Comparison of ENCODE assay signal across 10 mouse cellular contexts in the genomic region with DNA sequence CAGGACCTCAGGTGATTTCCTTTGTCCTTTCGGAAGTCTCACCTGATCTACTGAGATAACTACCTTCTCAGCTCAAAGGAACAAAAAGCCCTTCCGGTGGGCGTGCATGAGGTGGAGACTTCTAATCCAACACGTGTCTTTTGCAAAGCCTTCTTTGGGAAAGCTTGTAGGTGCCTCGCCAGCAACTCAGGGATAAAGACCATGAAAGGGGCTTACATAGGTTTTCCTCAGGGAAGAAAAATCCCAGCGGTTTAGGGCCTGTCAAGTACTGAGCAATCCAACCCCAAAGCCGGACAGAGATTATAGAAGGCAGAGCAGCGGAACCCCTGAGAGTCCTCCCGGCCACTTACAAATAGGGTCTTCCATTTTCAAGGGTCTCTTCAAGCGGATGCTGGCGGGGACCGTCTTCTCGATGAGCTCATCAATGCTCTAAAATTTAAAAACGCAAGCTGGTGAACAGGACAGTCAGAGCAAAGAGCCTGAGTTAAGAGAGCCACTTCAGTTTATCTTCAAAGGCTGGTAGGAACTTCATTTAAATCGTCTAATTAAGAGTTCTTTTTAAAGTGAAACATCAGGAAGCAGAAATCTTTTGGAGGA. TPM values are rescaled to one million over a fixed set of nuclear protein-coding genes. Genes with fewer than 3 reads are reported as not detected.
DNase-seq lines count a peak whose midpoint lies in the region; ATAC-seq and TF ChIP-seq lines count a peak whose summit lies in the region.
"Had no signal": no experiment of that assay in that cellular context is flagged by ENCODE, and none has a peak within 500 bp of the region (broad histone marks: within the 10 kb centered on the region; RNA-seq: fewer than 3 reads in every experiment).

No protein-coding gene starts in this region.

- peaks cover 8% of the 10 kb centered on the region for H3K79me2 ChIP-seq in liver, adult 2 months (ENCODE audit: control insufficient read depth, insufficient read depth, low read length)

- 10% methylated on average over 15 of the region's 15 CpGs for WGBS in liver, adult 2 months
- 2% methylated on average over 15 of the region's 15 CpGs for WGBS in forebrain, embryonic 13.5 days
- 7% methylated on average over 15 of the region's 15 CpGs for WGBS in limb, embryonic 15.5 days

- TF ChIP-seq POLR2A in liver, adult 2 months (IDR thresholded peaks at IDR 0.05; ENCODE audit: extremely low read depth, insufficient read depth, low read length): no peak

- H3K27ac ChIP-seq in liver, adult 2 months (replicated peaks; ENCODE audit: insufficient read depth, low read depth, low read length): peak overlapping the region; percentile 69
- H3K27ac ChIP-seq in forebrain, embryonic 13.5 days: no peak overlapping the region
- no peak overlapping the region for H3K27ac ChIP-seq in limb, embryonic 15.5 days

- TF ChIP-seq CTCF in liver, adult 2 months (IDR thresholded peaks at IDR 0.05; ENCODE audit: low read depth, low read length): no peak

- H3K36me3 ChIP-seq in liver, adult 2 months (ENCODE audit: control insufficient read depth, insufficient read depth, low read length): no peaks in the 10 kb centered on the region
- no peaks in the 10 kb centered on the region for H3K36me3 ChIP-seq in forebrain, embryonic 13.5 days (ENCODE audit: poor library complexity, severe bottlenecking)
- H3K36me3 ChIP-seq in limb, embryonic 15.5 days: no peaks in the 10 kb centered on the region

- H3K4me3 ChIP-seq in liver, adult 2 months (ENCODE audit: insufficient read depth, low read depth, low read length): peak overlapping the region; percentile 91
- H3K4me3 ChIP-seq in forebrain, embryonic 13.5 days: peak overlapping the region; percentile 72
- H3K4me3 ChIP-seq in limb, embryonic 15.5 days: peak overlapping the region; percentile 57

- H3K27me3 ChIP-seq in liver, adult 2 months (ENCODE audit: control insufficient read depth, insufficient read depth, low read length): no peaks in the 10 kb centered on the region
- no peaks in the 10 kb centered on the region for H3K27me3 ChIP-seq in forebrain, embryonic 13.5 days
- H3K27me3 ChIP-seq in limb, embryonic 15.5 days: peaks cover 37% of the 10 kb centered on the region

- H3K9ac ChIP-seq in liver, adult 2 months (ENCODE audit: low read depth, low read length): peak overlapping the region; percentile 62
- peak overlapping the region; percentile 82 for H3K9ac ChIP-seq in forebrain, embryonic 13.5 days
- no peak overlapping the region for H3K9ac ChIP-seq in limb, embryonic 15.5 days

- H3K9me3 ChIP-seq in forebrain, embryonic 13.5 days (replicated peaks): no peaks in the 10 kb centered on the region
- no peaks in the 10 kb centered on the region for H3K9me3 ChIP-seq in limb, embryonic 15.5 days

- no peak for ATAC-seq in forebrain, embryonic 13.5 days
- ATAC-seq in limb, embryonic 15.5 days (ENCODE audit: insufficient number of reproducible peaks, low FRiP score, low TSS enrichment, low read depth): no peak

- peak; percentile 72 for DNase-seq in liver, adult 2 months (ENCODE audit: extremely low read depth, low read depth, low spot score)
- no peak for DNase-seq in liver
- peak; percentile 67 for DNase-seq in retina, postnatal 7 days (ENCODE audit: low read depth, low spot score)
- DNase-seq in gastrocnemius, adult 8-10 months (ENCODE audit: low spot score in 2 of 2): no peak
- DNase-seq in left cerebral cortex, postnatal 10 days (ENCODE audit: extremely low spot score in 1 of 2, low spot score in 2 of 2): no peak
- no peak for DNase-seq in thymus, postnatal 14 days

- peaks cover 7% of the 10 kb centered on the region for H3K4me1 ChIP-seq in liver, adult 2 months (ENCODE audit: control insufficient read depth, insufficient read depth, low read length)
- H3K4me1 ChIP-seq in forebrain, embryonic 13.5 days: peaks cover 14% of the 10 kb centered on the region; the same call in 1 of the 2 replicates
- H3K4me1 ChIP-seq in limb, embryonic 15.5 days: peaks cover 10% of the 10 kb centered on the region

- intact Hi-C loops in left cerebral cortex, postnatal 10 days (cut with DNase I): no loop called here

- peak overlapping the region; percentile 96 for H3K4me2 ChIP-seq in forebrain, embryonic 13.5 days
- H3K4me2 ChIP-seq in limb, embryonic 15.5 days: peak overlapping the region; percentile 100

RNA-seq across cellular contexts. Expression of a gene that starts 1.1 kb away (rescaled TPM):
- 64.2 and 98.4 TPM in 2 replicates for total RNA-seq in liver, adult 2 months (2014; rRNA removed)
- 94.1 and 134 TPM in 2 replicates for polyA plus RNA-seq in liver, adult 2 months (2012; rRNA removed)
- 23.5 and 25.2 TPM in 2 replicates for polyA plus RNA-seq in forebrain, embryonic 13.5 days (2015; fragmentation: Nextera tagmentation; extraction: Ambion mirVana)
- 8.8 and 12.1 TPM in 2 replicates for polyA plus RNA-seq in limb, embryonic 15.5 days (2015; fragmentation: Nextera tagmentation; extraction: Ambion mirVana)
- total RNA-seq in gastrocnemius, adult 8-10 months (2022): under 1 TPM in 1 of 4 experiments, not detected in 3; 0.08 TPM
- 10 to 100 TPM; 14.8 TPM for total RNA-seq in left cerebral cortex, postnatal 10 days (2021)
- total RNA-seq: granulocyte monocyte progenitor cell, adult 5-6 weeks had no signal
- polyA plus RNA-seq: spleen, adult 2 months had no signal

RNA-seq across cellular contexts. Expression of a gene that starts 58.6 kb away (rescaled TPM):
- total RNA-seq in liver, adult 2 months (2014; rRNA removed): 818 and 1,110 TPM in 2 replicates
- polyA plus RNA-seq in liver, adult 2 months (2012; rRNA removed): 406 and 415 TPM in 2 replicates
- not detected in 2 replicates for polyA plus RNA-seq in forebrain, embryonic 13.5 days (2015; fragmentation: Nextera tagmentation; extraction: Ambion mirVana)
- polyA plus RNA-seq in limb, embryonic 15.5 days (2015; fragmentation: Nextera tagmentation; extraction: Ambion mirVana): not detected in 2 replicates
- not detected for total RNA-seq in gastrocnemius, adult 8-10 months (2022)
- total RNA-seq in left cerebral cortex, postnatal 10 days (2021): not detected
- total RNA-seq: granulocyte monocyte progenitor cell, adult 5-6 weeks had no signal
- polyA plus RNA-seq: spleen, adult 2 months had no signal

Comparison
In these comparisons a context has a peak if more than half of its experiments do, and no peak if none do; other contexts are left out.
1. DNase-seq: peak in liver, adult 2 months (single experiment) and retina, postnatal 7 days (single experiment); none in liver (single experiment), gastrocnemius, adult 8-10 months (0 of 2), left cerebral cortex, postnatal 10 days (0 of 2) and thymus, postnatal 14 days (single experiment).
2. RNA of a gene that starts 1.1 kb away (total RNA-seq): 64.2 to 98.4 TPM in liver, adult 2 months and 14.8 TPM in left cerebral cortex, postnatal 10 days; 0.08 TPM in gastrocnemius, adult 8-10 months; every median in the first group is over 10 times any median in the second.
3. RNA of a gene that starts 58.6 kb away (total RNA-seq): 818 to 1,110 TPM in liver, adult 2 months; not detected in gastrocnemius, adult 8-10 months and not detected in left cerebral cortex, postnatal 10 days; every median in the first group is over 100 times any median in the second.
4. Peak in every context shown above with its lines, with median percentiles within 50 percentile points of each other: H3K4me3 ChIP-seq.